Mouse (Mus musculus): ENCODE measurements at regions not wholly inside any gene's neighbourhood (a gene's known extent, or its start where the extent isn't known, plus 50 kb on each side); places are given as distances from the start of the nearest gene placed in this dataset.

- no peak for DNase-seq
- intact Hi-C loops (cut with DNase I) = no loop called here
Measured at GRCm38 (mm10) chr11:56166849-56167248, 126.0 kb upstream of the Nmur2 start.

GRCm38 (mm10) chr11:56165759-56166158 is 124.9 kb upstream of the Nmur2 start:
- DNase-seq = no peak
- intact Hi-C loops (cut with DNase I) = no loop called here

DNA sequence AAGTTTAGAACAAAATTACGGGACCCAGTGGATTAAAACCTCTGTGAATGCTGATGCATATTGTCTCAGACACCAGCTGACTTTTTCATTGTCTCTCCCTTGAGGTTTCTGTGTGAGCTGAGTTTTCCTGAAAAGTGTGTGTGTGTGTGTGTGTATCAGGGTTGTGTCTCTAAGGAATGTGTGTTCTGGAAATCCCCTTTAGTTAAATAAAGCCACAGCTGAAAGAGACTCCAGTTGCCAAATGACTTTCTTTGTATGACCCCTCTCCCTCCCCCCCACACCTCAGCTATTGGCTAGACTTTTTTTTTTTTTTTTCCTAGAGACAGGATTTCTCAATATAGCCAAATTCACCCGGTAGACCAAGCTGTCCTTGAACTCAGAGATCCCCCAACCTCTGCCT is 119.5 kb upstream of the Nmur2 start:
- intact Hi-C loops (cut with DNase I) = no loop called here
- DNase-seq = no peak

DNA sequence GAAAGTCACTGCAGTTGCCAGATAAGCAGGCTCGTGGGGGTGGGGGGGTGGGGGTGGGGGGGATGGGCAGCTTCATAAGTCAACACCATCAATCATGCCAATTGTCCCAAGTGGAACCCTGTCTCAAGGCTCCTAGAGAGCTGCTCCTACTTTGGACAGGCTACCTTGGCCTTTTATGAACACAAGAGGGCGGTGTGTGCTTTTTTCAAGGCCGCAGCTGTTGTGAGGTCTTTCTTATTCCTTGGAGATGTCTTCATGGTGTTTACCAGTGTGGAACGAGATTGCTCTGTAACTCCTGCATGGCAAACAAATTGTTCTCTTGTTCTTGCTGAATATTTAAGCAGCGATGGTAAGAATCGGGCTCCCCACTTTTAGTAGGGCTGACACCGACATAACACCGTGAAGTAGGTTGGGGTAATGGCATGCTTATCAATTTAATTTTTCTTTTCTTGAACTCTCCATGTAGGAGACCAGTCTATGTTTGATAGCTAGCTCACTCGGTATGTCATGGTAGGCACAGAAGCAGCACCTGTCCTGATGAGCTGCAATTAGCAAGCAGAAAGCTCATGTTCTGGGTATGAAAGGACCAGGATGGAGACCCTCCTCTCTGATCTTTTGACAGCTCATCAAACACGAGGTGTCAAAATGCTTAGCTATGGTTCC is 118.7 kb upstream of the Nmur2 start:
- intact Hi-C loops (cut with DNase I) = no loop called here
- no peak for DNase-seq

- intact Hi-C loops (cut with DNase I) = no loop called here
- DNase-seq = no peak
Measured at GRCm38 (mm10) chr11:56150825-56151342, 110.1 kb upstream of the Nmur2 start.

DNA sequence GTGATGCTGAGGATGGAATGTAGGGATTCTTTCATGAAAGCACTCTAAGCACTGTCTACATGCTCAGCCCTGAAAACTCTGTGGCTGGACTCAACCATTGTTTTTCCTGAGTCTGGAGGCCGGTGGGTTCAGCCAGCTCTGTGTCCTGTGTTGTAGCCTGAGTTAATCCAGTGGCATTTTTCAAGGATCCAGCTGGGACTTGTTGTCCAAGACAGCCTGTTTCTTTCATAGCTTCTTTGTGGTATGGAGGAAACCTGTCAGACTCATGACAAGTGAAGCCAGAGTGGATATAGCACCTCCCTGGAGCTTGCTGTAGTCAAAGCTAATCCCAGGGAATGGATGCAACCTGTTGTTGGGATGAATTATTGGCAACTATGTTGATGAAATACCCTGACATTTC is 108.9 kb upstream of the Nmur2 start:
- no peak for DNase-seq
- intact Hi-C loops (cut with DNase I) = no loop called here

DNA sequence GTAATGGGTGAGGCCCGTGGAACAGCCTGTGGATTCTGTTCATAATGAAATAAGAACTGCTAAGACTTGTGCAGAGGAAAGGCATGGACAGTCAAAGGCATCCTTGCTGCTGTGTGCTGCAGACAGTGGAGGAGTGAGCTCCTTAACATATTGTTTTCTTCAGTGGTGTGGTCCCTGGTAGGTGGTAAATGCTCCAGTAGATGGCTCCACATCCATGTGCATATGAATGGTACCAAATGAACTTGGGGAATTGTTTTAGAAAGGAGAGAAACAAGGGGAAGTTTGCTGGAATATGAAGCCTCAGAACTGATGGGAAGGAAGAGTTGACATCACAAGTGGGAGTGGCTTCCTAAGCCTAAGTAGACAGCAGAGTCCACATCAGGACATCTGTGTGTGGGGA is 108.1 kb upstream of the Nmur2 start:
- intact Hi-C loops (cut with DNase I) = no loop called here
- DNase-seq = no peak

DNA sequence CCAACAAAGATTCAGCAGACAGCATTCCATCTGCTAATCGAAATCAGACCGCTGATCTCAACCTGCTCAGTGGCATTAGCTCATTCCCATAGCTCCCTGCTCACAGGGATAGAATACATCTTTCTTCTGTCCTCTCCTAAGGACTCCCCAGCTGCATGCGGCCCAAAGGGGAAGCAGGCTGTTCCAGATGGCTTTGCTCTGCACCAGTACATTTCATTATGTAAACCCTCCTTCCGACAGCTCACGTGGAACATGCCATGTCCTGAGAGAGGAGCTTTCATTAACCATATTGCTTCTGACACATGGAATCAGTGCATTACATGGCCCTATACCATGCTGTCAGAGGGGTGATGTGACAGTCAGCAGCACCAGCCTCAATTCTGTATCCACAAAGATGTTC is 105.9 kb upstream of the Nmur2 start:
- intact Hi-C loops (cut with DNase I) = no loop called here
- DNase-seq = no peak

GRCm38 (mm10) chr11:56131339-56131823 is 90.6 kb upstream of the Nmur2 start:
- no peak for DNase-seq
- intact Hi-C loops (cut with DNase I) = loop anchor here (5.0 to 10.0 kb wide), 2 partner anchors 1173 to 1336 kb away; no protein-coding TSS in a partner anchor

GRCm38 (mm10) chr11:56116553-56117232 is 75.9 kb upstream of the Nmur2 start:
- intact Hi-C loops (cut with DNase I) = loop anchor here (5.0 kb wide), 1 partner anchor 1351 kb away; no protein-coding TSS in a partner anchor
- DNase-seq = no peak

GRCm38 (mm10) chr11:56107929-56108328 is 67.1 kb upstream of the Nmur2 start:
- DNase-seq = peak; percentile 28 to 48
- intact Hi-C loops (cut with DNase I) = no loop called here

DNA sequence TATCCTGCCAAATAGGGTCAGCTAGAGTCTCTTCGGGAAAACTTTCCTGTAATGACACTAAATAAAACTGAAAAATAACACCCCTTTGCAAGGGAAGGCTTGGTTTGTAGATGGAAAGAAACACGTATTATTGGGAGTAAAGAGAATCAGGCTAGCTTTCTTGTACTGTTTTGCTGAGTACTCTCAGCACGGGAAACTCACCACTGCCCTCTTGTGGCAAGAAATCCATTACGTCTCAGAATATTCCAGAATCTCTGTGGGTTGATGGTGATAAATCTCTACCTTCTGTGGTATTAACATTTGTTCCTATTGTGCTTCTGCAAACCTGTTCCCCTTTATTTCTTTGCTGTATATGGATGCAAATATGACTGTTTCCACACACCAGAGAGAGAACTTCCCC is 64.8 kb upstream of the Nmur2 start:
- intact Hi-C loops (cut with DNase I) = loop anchor here (2.0 kb wide), 1 partner anchor 585 kb away; no protein-coding TSS in a partner anchor
- no peak for DNase-seq

GRCm38 (mm10) chr11:56092891-56093290 is 52.1 kb upstream of the Nmur2 start:
- DNase-seq = no peak
- intact Hi-C loops (cut with DNase I) = no loop called here
